Mouse (Mus musculus) heart, embryonic 13.5 days (tissue): ENCODE data around the gene Colca2. TPM values are rescaled to one million over a fixed set of nuclear protein-coding genes. Genes with fewer than 3 reads are reported as not detected.

Source experiments
- ATAC-seq: fragments of 200-750 bp; cut with Nextera tagmentation; 2 replicates; pipeline ENCODE4 v1.8.0; 2017; ENCODE audit warnings: moderate TSS enrichment; ENCODE audit not compliant: insufficient number of reproducible peaks, low FRiP score, low TSS enrichment; ENCODE audit errors: extremely low read depth
- H3K27ac ChIP-seq: fragments of 300-500 bp; sonication (generic); replicated peaks from 2 replicates; pipeline ENCODE4 v1.5.1; 2015; ENCODE audit warnings: moderate library complexity, mild to moderate bottlenecking, inconsistent platforms
- H3K27me3 ChIP-seq: fragments of 300-500 bp; sonication (generic); replicated peaks from 2 replicates; pipeline ENCODE4 v1.6.1; 2015; ENCODE audit warnings: mild to moderate bottlenecking, inconsistent platforms
- H3K36me3 ChIP-seq: fragments of 300-500 bp; sonication (generic); 2 replicates; pipeline ENCODE4 v1.6.1; 2015; ENCODE audit warnings: mild to moderate bottlenecking, inconsistent platforms
- H3K4me1 ChIP-seq: fragments of 300-500 bp; sonication (generic); 2 replicates; pipeline ENCODE4 v1.6.1; 2015; ENCODE audit warnings: inconsistent platforms
- H3K4me2 ChIP-seq: fragments of 300-500 bp; sonication (generic); 2 replicates; pipeline ENCODE4 v1.6.1; 2015; ENCODE audit warnings: inconsistent platforms, mild to moderate bottlenecking, moderate library complexity
- H3K4me3 ChIP-seq: fragments of 300-500 bp; sonication (generic); 2 replicates; pipeline ENCODE4 v1.5.1; 2015; ENCODE audit warnings: moderate library complexity, mild to moderate bottlenecking, inconsistent platforms
- H3K9ac ChIP-seq: fragments of 300-500 bp; sonication (generic); 2 replicates; pipeline ENCODE4 v1.6.1; 2015; ENCODE audit warnings: inconsistent platforms, mild to moderate bottlenecking, moderate library complexity
- H3K9me3 ChIP-seq: fragments of 300-500 bp; sonication (generic); 2 replicates; pipeline ENCODE4 v1.6.1; 2016; ENCODE audit warnings: inconsistent platforms
- WGBS: fragments of 180-500 bp; shearing (Covaris S2); methylation state at CpG from one replicate; pipeline ENCODE4 v1.1.7; 2015; ENCODE audit warnings: mixed read lengths; 5-methylcytosine and 5-hydroxymethylcytosine counted together
- polyA plus RNA-seq: library from polyadenylated mRNA; unstranded; fragments of >200 nt; fragmentation: Nextera tagmentation; extraction: Ambion mirVana; gene quantifications from 2 replicates; pipeline ENCODE4 v1.2.1, GENCODE M21; 2015

The Colca2 gene
- polyA plus RNA-seq, 1 experiment from 2014 or later: 3.4 TPM

DNA sequence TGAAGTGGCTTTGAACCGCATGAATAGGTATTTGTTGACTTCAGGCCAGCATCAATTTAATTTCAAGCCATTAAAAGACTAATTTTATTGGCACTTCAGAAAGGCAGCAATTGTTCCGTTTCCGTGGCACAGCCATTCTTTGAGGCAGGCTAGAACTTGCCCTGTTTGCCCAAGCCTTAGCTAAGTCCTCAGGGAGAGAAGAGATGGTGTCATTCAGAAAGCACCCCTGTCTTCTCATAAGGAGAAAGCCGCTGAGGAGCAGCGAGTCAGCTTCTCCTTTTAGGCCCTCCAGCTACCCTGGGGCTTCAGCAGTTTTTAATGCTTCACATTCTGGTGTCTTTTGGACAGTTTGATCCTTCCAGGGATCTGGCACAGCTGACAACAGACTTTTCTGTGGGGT lies 9.5 kb downstream of the Colca2 start:
- Histone ChIP-seq H3K4me1 (no peaks in the 10 kb centered on the region), H3K4me2 (no peak overlapping the region), H3K4me3 (no peak overlapping the region), H3K27me3 (no peaks in the 10 kb centered on the region), H3K9ac (no peak overlapping the region), H3K27ac (no peak overlapping the region), H3K9me3 (no peaks in the 10 kb centered on the region), H3K36me3 (0 out of 2 replicates have a peak, but pooled peaks cover 5% of the 10 kb centered on the region)
- ATAC-seq: no peak
- WGBS: 77% methylated on average over 5 of the region's 5 CpGs

- H3K27me3 ChIP-seq: no peaks in the 10 kb centered on the region
- H3K9ac ChIP-seq: no peak overlapping the region
- WGBS: 70% methylated on average over 5 of the region's 5 CpGs
- no peaks in the 10 kb centered on the region; the same call in 1 of the 2 replicates for H3K9me3 ChIP-seq
- no peak overlapping the region for H3K4me2 ChIP-seq
- peaks cover 2% of the 10 kb centered on the region; the same call in 1 of the 2 replicates for H3K4me1 ChIP-seq
- H3K36me3 ChIP-seq: no peaks in the 10 kb centered on the region
- no peak overlapping the region for H3K4me3 ChIP-seq
- ATAC-seq: no peak
- H3K27ac ChIP-seq: no peak overlapping the region
Measured at GRCm38 (mm10) chr9:51258426-51258825, 19.9 kb downstream of the Colca2 start.

DNA sequence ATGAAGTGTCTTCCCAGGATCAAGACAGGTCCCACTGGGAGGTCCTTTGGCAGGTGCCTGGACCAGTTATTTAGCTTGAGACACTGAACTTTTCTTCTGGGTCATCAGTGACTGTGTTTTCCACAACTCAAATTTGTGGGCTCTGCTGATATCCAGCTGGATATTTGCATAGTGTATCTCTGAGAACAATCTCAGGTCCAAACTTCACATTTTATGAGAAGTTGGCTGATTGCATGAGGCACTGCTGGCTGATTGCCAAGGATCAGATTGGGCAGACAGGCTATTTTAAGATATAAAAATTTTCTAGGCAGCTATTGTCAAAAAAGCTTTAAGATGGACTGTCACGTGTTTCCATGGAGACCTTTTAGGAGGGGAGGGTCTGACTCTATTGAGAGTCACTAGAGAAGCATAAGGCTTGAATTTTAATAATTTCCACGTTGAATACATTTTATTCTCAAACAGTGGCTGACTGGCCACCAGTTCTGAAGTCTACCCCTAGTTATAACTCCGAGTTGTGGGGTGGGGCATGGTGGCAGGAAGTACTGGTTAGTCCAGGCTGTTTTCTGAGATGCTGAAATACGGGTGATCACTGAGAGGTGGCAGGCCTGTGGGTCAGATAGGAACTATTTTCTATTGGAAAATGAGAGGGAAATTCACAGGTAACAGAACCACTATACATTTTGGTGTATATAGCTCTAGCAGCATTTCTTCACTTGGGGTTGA lies 21.4 kb downstream of the Colca2 start:
- no peak overlapping the region for H3K4me3 ChIP-seq
- no peaks in the 10 kb centered on the region; the same call in 1 of the 2 replicates for H3K9me3 ChIP-seq
- no peak overlapping the region for H3K9ac ChIP-seq
- no peaks in the 10 kb centered on the region for H3K36me3 ChIP-seq
- no peak overlapping the region for H3K27ac ChIP-seq
- peaks cover 2% of the 10 kb centered on the region; the same call in 1 of the 2 replicates for H3K4me1 ChIP-seq
- WGBS: 71% methylated on average over 4 of the region's 4 CpGs
- no peak for ATAC-seq
- no peaks in the 10 kb centered on the region for H3K27me3 ChIP-seq
- H3K4me2 ChIP-seq: no peak overlapping the region

DNA sequence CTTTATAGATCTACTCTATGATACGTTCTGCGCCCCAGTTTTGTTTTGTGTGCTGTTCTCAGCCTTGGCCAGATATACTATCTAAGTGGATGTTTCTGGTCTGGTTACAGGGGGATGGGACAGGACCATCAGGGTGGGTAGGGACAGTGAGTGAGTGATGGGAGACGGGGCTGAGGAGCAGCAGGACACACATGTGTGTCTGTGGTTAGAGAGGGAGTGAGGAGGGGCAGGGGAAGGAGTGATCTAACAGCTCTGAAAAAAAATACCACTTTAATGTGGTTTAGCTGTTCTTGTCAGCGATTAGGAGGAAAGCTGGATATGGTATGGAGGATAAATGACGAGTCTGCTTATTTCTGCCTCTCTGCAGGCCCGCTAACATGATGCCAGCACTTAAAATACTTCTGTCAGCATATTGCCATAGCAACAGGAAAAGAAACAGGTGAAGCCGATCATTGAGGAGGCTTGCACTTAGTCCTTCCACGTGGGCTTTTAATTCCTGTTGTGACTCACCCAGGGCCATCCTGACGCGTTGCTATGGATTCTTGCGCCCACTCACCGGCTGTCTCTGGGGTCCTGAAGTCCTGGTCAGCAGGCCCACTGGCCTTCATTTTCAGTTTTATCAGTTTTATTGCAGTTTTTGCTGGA lies 39.5 kb downstream of the Colca2 start:
- no peaks in the 10 kb centered on the region for H3K36me3 ChIP-seq
- 41% methylated on average over 12 of the region's 12 CpGs for WGBS
- H3K27me3 ChIP-seq: no peaks in the 10 kb centered on the region
- ATAC-seq: no peak
- H3K9ac ChIP-seq: no peak overlapping the region
- no peaks in the 10 kb centered on the region for H3K9me3 ChIP-seq
- no peak overlapping the region for H3K4me2 ChIP-seq
- no peak overlapping the region for H3K4me3 ChIP-seq
- peaks cover 7% of the 10 kb centered on the region; the same call in 1 of the 2 replicates for H3K4me1 ChIP-seq
- H3K27ac ChIP-seq: no peak overlapping the region

GRCm38 (mm10) chr9:51232163-51232562 lies 46.2 kb downstream of the Colca2 start:
- H3K27me3 ChIP-seq: no peaks in the 10 kb centered on the region; the same call in 1 of the 2 replicates
- H3K4me2 ChIP-seq: no peak overlapping the region
- 86% methylated on average over 8 of the region's 8 CpGs for WGBS
- no peaks in the 10 kb centered on the region for H3K36me3 ChIP-seq
- ATAC-seq: no peak
- H3K27ac ChIP-seq: no peak overlapping the region
- no peak overlapping the region for H3K9ac ChIP-seq
- H3K9me3 ChIP-seq: no peaks in the 10 kb centered on the region
- H3K4me3 ChIP-seq: no peak overlapping the region
- H3K4me1 ChIP-seq: no peaks in the 10 kb centered on the region; the same call in 1 of the 2 replicates

DNA sequence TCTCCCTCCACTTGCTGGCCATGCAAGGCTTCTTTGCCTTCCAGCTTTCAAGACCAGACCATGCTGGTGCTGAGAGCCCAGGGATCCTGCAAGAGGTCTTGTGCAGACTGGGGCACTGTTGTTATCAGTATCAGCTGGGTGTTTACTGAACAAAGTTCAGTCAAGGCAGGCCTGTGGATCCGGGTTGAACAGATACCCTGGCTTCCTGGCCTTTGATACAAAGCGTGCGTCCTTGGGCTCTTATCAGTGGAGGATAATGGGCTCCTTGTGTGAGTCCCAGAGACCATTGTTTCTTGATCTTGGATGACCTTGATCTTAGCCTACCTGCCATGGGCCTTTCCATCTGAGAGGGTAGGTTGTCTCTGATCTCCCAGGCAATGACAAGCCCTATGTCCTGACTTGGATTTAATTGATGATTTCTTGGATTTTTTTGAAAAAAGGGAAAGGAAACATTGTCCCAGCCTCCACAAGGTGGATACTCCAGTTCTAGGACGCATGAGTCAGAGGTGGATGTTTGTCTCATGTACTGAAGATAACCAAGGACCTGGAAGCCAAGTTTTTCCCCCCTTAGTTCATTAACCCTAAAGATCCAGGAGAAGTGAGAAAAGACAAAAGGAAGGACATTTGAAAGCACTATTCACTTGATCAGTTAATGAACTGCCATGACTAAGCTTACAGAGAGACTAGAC lies 47.5 kb downstream of the Colca2 start:
- Histone ChIP-seq H3K36me3 (no peaks in the 10 kb centered on the region), H3K9me3 (no peaks in the 10 kb centered on the region), H3K4me3 (no peak overlapping the region), H3K4me2 (no peak overlapping the region), H3K4me1 (no peaks in the 10 kb centered on the region; the same call in 1 of the 2 replicates), H3K27me3 (no peaks in the 10 kb centered on the region; the same call in 1 of the 2 replicates), H3K9ac (no peak overlapping the region), H3K27ac (no peak overlapping the region)
- WGBS: 17% methylated on average over 4 of the region's 4 CpGs
- no peak for ATAC-seq

GRCm38 (mm10) chr9:51225636-51226166 lies 52.7 kb downstream of the Colca2 start:
- no peaks in the 10 kb centered on the region for H3K9me3 ChIP-seq
- WGBS: 77% methylated on average over 5 of the region's 5 CpGs
- H3K4me3 ChIP-seq: no peak overlapping the region
- H3K27ac ChIP-seq: no peak overlapping the region
- no peaks in the 10 kb centered on the region for H3K27me3 ChIP-seq
- no peak overlapping the region for H3K4me2 ChIP-seq
- no peaks in the 10 kb centered on the region for H3K36me3 ChIP-seq
- H3K4me1 ChIP-seq: peaks cover 2% of the 10 kb centered on the region; the same call in 1 of the 2 replicates
- no peak for ATAC-seq
- no peak overlapping the region for H3K9ac ChIP-seq

Other genes with a start within 250 kb of the Colca2 start
- gene Btg4, start 217.7 kb downstream of the Colca2 start, polyA plus RNA-seq: not detected in 2 replicates
- gene Layn, start 201.5 kb downstream of the Colca2 start, polyA plus RNA-seq: 8.3 and 8.6 TPM in 2 replicates
- not detected in 2 replicates for gene 4833427G06Rik, start 176.5 kb downstream of the Colca2 start, polyA plus RNA-seq
- 0.01 TPM in 1 of 2 replicates, not detected in the other for gene Gm32742, start 113.1 kb downstream of the Colca2 start, polyA plus RNA-seq
- not detected in 2 replicates for gene Pou2af1, start 64.9 kb downstream of the Colca2 start, polyA plus RNA-seq
- gene 1810046K07Rik, start 50.3 kb upstream of the Colca2 start, polyA plus RNA-seq: not detected in 2 replicates